Mouse (Mus musculus) layer of hippocampus, postnatal 25 days (tissue): ENCODE data around the gene Mgat5b. TPM values are rescaled to one million over a fixed set of nuclear protein-coding genes. Genes with fewer than 3 reads are reported as not detected.

ENCODE experiments used
- DNase-seq, 2 experiments: peaks; one replicate each; pipeline ENCODE4 v3.0.0; 2022; ENCODE audit warnings: mixed read lengths in 2 of 2, low spot score in 1 of 2; ENCODE audit errors: extremely low spot score in 1 of 2
- total RNA-seq, 2 experiments: library from RNA; stranded (reverse); gene quantifications; 2 replicates each; pipeline ENCODE4 v1.2.3; 2021

Mgat5b gene
- total RNA-seq, 2 experiments from 2014 or later = 46.1 to 48.1 TPM

DNA sequence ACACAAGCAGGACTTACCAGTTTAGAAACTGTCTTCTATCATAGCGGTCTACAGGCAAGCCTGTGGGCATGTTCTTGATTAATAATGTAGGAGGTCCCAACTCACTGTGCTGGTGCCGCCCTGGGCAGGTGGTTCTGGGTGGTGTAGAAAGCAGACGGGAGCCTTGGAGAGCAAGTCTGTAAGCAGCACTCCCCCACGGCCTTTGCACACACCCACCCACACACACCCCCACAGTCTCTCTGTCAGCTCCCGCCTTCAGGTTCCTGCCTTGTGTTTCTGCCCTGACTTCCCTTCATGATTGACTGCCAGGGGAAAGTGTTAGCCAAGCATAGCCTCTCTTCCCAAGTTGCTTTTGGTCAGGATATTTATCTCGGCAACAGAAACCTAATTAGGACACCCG, 1.3 kb upstream of the Mgat5b start:
- DNase-seq = no peak

DNA sequence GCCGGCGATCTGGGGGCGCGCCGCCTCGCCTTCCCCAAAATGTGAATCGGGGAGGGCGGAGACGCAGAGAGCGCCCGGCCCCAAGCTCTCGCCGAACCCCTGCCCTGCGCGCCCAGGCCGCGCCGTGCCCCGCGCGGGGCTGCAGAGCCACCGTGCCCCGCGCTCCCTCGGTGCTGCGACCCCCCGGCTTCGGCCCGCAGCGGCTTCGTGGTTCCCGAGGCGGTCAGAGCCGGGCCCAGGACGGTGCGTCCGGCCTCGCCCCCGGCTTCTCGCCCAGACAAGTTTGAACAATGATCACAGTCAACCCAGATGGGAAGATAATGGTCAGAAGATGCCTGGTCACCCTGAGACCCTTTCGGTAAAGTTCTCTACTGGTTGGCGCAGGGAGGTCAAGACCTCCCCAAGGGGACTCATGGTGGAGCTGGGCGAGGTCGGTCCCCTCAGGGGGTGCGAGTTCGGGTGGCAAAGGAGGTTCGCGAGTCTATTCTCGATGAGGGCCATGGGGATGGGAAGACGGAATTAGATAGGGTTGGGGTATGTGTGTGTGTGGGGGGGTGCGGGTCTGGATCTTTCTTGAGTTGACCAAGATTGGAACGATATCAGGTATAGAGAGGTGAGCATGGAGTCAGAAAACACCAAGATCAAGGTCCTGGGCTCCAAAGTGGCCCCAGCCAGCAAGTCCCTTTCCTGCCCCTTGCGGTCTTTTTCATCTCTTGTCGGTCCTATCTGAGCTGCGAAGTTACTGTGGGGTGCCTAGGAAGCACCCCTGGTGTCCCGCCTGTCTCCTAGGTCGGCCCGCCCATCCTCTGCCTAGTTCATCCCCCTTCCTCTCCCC, 740 bp downstream of the Mgat5b start:
- no peak for DNase-seq

DNA sequence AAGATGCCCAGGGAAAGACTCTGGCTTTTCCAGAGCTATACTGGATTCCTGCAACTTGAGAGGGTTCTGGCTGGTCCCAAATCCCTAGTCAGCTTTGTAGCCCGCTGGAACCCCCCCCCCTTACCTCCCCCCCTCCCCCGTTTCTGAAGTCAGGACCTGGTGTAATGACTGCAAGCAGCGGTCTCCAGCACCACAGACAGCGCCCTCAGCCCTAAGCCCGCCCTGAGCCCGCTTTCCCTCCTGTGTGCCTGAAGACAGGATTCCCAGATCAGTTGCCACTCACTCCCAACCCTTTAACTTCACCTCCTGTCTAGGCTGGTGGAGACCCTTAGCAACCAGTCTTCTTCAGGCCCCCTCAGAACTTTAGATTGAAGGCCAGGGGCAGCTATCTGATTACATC, 2.1 kb downstream of the Mgat5b start:
- no peak for DNase-seq

DNA sequence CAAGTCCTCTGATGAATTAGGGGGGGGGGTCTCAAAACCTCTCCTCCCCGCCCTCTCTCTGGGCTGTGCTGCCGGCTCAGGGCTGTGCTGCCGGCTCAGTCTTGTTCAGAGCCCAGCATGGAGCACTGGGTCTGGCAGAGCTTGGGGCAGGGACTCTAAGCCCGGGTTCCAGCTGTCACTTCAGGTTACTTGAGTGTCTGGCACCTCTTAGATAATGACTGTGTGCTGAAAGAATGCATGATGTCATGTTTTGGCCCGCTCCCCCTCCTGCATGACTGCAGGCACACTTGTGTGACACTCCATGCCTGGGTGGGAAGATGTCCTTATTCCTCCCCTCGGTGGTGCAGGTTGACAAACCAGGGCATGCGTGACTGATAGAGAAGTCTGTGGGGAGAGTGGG, 3.4 kb downstream of the Mgat5b start:
- DNase-seq = no peak

DNA sequence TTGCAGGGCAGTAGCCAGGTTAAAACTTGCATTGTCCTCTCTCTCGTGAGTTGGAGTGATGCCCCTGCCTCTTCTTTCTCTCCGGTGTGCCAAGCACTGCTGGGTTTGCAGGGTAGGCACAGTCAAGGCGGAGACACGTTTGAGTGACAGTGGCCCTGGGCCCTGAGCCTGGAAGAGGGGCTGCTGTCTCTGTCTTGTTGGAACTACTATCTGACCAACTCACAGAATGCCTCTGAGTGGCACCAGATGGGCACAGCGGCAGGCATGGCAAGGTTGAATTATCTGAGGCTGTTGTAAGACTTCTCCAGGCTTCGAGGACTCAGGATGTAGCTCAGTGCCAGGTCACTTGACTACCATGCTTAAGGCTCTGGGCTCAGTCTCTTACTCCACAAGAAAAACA, 9.4 kb downstream of the Mgat5b start:
- no peak for DNase-seq

DNA sequence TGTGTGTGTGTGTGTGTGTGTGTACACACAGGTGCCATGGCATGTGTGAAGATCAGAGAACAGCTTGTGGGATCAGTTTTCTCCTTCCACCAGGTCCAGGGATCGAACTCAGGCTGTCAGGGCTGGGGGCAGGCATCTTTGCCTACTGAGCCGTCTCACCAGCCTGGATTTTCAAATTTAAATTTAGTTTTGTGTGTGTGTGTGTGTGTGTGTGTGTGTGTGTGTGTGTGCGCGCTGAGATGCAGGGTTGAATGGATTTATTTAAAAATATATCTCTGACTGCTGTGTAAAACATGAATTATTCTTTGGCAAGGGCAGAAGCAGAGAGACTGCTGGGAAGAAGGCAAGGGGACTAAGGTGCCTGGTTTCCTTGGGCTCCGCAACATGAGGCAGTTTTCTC, 16.2 kb downstream of the Mgat5b start:
- DNase-seq = no peak

DNA sequence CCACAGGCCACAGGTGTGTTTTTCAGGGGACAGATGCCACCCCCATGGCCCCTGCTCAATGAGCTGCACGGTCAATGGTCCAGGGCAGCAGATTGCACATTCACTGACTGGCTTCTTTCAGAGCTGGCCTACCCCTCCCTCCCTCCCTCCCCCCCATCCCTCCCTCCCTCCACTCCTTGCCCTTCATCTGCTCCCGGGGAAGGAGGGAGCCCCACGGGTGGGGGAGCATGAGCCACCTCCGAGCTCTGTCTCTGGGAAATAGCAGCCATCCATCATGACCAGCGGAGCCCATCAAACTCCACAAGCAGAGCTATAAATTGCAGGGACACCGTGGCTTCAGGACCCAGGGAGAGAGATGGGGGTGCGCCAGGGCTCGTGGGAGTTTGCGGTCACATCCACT, 16.7 kb downstream of the Mgat5b start:
- DNase-seq = no peak

DNA sequence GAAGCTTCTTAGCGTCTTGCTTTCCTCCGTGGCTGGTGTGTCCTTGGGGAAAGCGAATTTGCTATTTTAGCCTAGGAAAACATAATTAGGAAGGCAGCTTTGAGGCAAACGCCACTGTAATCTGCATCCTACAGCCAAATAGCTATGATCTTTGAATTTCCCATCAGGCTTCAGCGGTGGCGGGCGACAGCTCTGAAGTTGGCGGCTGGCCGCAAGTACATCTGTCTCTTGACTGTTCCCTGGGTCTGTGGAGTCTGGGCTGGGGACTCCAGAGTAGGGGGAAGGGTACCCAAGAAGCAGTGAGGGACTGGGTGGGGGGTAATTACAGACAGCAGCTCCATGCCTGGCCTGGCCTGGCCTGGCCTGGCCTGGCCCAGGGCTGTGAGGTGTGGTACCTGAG, 17.3 kb downstream of the Mgat5b start:
- no peak for DNase-seq

DNA sequence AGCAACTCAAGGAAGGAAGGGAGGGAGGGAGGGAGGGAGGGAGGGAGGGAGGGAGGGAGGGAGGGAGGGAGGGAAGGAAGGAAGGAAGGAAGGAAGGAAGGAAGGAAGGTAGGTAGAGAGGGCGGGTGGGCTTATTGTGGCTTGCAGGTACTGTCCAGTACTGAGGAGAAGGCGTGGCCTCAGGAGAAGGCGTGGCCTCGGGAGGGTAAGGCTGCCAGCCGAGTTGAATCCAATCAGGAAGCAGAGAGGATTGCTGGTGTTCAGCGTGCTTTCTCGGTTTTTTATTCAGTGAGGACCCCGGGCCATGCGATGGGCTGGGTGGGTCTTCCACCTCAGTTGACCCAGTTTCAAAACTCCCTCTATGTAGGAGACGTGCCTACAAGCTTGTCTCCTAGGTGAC, 18.5 kb downstream of the Mgat5b start:
- no peak for DNase-seq

DNA sequence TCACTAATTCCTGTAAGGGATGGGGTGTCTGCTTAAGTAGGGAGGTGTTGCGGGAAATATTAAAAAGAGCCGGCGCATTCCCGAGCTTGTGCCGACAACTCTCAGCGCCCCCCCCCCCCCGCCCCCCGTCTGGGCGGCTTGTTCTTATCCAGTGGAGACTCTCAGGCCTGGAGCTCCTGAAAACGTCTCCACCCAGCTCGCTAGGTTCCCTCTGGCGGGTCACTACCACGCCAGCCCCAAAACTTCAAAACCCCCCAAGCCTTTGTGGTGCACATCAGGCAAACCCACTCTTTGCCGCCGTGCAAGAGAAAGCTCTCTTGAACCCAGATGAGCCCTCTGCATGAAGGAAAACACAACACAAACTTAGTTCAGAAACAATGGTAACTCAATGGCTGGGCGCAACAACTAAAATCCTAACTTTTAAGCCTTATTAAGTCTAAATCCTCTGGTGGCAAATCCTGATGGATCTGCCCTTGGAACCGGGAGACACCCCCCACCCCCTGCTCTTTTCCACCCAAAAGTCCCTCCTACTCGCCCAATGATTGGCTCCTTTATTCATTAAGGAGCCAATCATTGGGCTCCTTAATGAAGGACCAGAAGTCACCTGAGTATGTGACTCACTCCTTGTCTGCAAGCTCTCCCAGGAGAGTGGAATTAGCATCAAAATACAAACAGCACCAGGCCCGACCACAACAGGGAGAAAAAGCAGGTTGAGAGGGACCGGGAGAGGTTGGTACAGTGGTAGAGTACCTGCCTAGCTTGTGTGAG, 21.6 kb downstream of the Mgat5b start:
- no peak for DNase-seq

DNA sequence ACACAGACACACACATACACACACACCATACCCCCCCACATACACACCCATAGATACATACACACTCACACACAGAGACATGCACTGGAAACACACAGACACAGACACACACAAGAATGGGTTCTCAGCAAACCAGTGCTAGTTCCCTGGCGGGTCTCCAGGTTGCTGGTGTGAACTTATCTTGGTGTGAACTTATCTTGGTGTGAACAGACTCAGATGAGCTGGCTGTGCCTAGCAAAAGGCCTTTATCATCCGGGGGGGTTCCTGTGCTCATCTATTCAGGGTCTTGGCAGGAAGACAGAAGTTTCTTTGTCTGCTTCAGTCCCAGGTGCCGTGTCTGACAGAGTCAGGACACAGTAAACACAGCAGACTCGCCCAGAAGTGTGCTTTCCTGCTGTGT, 25.7 kb downstream of the Mgat5b start:
- no peak for DNase-seq

DNA sequence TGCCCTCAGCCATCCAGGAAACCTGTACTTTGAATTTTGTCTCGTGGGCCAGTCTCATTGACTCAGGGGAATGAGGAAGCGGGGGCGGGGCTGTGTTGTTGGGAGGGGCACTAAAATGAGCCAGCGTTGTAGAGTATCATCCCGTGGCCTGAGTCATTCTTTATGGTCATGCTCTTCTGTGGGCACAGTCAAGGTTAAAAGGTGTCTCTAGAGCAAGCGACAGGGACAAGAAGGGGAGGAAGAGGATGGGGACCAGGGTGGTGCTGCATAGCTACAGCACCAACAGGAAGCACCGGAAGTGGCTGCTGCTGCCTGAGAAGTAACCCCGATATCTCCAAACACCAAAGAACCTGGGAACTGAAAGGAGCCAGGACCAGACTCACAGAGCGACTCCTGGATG, 31.2 kb downstream of the Mgat5b start:
- DNase-seq = no peak

DNA sequence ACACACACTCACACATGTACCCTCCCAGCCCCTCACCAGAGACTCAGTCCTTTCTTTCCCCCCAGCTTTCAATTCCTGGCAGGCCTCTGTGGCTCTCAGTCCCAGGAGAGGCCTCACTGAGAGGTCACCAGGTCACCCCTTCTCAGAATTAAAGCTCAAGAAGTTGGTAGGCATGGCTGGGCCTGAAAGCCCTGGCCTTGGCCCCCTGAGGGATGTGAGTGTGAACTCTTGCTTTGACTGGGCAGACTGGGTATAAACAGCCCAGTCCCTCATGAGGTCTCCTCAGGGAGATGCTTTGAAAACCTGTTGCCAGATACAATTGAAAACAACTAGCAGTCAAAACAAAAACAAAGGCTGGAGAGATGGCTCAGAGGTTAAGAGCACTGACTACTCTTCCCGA, 32.8 kb downstream of the Mgat5b start:
- DNase-seq = no peak

DNA sequence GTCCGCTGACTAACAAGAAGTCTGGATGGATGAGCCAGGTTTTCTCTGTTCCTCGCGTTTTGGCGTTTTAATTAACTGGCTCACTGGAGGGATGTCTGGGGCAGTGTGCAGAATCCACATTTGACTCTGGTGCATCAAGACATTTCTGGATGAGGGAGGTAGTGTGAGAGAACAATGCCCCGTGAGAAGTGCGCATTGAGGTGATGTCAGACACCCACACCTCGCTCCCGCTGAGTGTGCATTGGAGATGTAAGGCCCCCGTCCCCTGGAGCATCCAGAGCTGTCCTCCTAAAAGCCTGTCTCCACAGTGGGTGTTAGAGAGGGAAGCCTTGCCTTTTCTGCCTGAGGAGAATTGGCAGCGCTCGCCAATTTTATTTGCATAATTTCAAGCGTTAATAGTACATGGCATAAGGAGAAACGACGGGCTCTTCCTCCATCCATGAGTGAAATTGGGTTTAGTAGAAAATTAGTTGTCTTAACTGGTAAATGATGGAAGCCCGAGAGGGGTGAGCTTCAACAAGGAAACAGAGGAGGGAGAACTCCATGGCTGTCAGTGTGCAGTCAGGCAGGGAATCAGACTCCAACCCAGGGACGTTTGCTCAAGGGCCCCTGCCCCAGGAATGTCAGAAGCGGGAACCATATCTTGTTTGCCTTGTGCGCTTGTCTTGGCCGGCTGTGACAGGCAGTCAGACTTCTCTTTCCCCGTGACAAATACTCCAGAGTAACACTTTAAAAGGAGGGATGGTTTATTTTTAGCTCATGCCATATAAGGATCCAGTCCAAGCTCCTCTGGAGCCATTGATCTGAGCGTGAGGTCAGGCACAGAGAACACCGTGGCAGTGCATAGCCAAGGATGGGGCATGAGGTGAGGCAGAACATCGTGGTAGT, 35.8 kb downstream of the Mgat5b start:
- peak in 1 of 2 experiments; percentile 29 for DNase-seq

DNA sequence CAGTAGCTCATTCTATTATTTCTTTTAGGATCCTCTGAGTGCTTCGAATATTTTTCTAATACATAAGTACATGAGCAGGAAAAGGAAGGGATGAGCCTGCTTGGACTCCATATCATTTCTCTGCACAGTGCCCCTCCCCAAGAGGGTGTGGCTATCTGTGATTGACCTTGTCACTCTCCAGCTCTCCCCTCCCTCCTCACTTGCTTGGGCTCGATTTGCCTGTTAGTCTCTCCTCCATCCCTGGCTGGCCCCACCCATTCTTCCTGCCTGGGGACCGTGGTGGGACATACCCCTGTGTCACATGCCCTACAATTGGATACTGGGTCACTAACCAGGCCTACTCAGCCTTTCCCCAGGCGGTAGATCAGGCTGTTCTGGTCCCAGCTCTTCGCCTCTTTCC, 39.9 kb downstream of the Mgat5b start:
- no peak for DNase-seq

DNA sequence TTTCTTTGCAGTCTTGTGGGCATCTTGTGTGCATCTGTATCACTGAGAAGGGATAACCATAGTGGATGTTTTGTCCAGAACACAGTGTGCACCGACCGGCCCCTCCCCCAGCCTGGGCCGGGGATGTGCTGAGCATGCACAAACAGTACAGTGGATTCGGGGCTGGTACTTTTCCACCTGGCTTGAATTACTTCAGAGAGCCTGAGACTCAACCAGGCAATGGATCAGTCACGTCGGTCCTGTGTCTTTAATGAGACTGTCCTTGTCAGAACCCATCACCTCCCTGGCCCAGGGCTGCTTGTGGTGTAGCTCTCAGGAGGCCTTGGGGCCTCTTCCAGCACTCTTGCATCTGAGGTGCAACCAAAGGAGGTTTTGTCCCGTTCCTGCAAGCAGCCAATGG, 46.4 kb downstream of the Mgat5b start:
- no peak for DNase-seq

DNA sequence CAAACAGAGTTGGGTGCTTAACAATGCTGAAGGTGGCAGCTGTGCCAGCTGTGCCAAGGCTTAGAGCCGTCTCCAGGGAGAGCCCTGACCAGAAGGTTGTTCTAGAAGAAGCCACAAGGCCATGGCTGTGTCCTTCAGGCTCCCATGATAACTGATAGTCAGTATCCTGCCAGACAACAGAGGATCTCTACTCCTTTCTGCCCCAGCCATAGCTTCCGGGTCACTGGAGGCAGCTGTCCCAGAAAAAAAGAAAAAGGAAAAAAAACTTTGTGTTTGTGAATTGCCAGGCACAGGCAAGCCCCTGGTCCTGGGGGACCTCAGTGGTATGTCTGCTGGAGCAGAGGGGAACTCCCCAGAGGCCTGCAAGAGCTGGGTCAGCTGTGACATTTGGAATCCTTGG, 47.3 kb downstream of the Mgat5b start:
- DNase-seq = no peak

DNA sequence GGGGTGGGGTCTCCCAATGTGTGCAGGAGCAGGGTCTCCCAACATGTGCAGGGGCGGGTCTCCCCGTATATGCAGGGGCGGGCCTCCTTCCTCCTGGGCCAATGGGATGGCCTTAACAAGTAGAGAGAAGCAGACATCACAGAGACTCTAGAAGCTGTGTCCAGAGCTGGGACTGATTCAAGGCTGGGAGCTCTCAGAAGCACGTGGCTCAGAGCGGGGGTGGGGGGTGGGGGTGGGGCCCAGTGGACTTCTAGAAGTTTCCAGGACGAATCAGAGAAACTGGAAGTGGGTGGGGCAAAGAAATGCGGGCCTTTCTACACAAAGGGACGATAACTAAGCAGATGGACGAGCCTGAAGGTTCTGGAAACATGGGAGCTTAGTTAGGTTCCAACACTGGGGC, 49.9 kb downstream of the Mgat5b start:
- no peak for DNase-seq

DNA sequence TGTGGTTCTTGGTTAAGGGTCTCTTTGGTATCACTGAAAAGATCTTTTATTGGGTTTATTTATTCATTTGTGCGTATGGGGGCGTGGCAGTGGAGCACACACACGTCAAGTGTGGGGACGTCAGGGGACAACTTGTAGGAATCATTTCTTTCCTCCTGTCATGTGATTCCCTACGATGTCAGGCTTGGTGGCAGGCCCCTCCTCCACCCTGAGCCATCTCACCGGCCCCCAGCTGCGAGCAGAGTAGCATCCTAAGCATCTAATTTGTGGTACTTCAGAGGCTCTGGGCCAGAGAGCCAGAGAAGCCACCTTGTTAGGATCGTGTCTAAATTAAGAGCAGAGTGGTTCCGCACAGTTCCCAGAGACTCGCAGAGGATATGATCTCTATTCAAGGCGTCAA, 50.8 kb downstream of the Mgat5b start:
- no peak for DNase-seq

DNA sequence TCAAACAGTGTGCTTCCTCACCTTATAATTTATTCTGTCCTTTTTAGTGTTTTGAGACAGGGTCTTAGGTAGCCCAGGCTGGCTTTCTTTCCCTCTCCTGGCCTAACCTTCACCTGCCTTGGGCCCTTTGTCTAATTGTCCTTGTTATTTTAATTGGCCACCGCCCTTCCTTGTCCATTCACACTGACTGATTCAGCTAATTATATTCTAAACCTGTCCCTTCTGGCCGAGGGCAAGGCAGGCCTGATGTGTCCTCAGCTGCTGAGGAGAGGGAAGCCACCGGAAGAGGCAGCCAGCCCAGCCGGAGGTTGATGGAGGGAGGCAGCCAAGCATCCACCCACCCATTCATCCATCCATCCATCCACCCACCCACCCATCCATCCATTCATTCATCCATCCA, 52.2 kb downstream of the Mgat5b start:
- no peak for DNase-seq

DNA sequence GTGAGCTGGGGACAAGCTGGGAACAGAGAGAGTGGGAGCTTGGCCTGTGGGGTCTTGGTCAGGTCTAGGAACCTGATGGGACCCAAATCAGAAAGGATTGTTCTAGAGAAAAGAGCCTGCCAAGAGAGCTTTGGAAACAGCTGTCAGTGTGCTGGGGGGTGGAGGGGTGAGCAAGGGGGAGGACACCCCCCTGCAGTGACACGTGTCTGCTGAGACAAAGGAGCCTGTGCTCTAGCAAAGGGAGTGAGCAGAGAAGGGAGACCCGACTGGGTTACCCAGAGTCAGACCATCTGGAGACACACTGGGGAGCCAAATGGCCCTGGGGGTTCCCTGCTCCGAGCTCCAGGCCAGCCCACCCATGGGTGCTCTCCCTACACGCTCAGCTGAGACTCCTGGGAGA, 54.2 kb downstream of the Mgat5b start:
- no peak for DNase-seq
